10 mouse cellular contexts compared by ENCODE assay signal in genomic region chr2:110314509-110315155, GRCm38 (mm10). TPM values are rescaled to one million over a fixed set of nuclear protein-coding genes. Genes with fewer than 3 reads are reported as not detected.
DNase-seq lines count a peak whose midpoint lies in the region; ATAC-seq and TF ChIP-seq lines count a peak whose summit lies in the region.
"Had no signal": no experiment of that assay in that cellular context is flagged by ENCODE, and none has a peak within 500 bp of the region (broad histone marks: within the 10 kb centered on the region; RNA-seq: fewer than 3 reads in every experiment).

TSS of gene Bbox1 (minus strand) at chr2:110314560.

- peak; percentile 58 for ATAC-seq in forebrain, postnatal 0 days
- no peak for ATAC-seq in forebrain, embryonic 14.5 days
- ATAC-seq in stomach, postnatal 0 days (ENCODE audit: low FRiP score, low TSS enrichment) = peak; percentile 12; the same call in 1 of the 2 replicates
- ATAC-seq in forebrain, embryonic 15.5 days (replicated peaks) = no peak
- ATAC-seq in midbrain, embryonic 13.5 days = no peak

- H3K4me2 ChIP-seq in forebrain, postnatal 0 days (ENCODE audit: low read depth) = no peak within 1 kb of the TSS
- no peak within 1 kb of the TSS for H3K4me2 ChIP-seq in forebrain, embryonic 14.5 days (ENCODE audit: low read length)
- no peak within 1 kb of the TSS for H3K4me2 ChIP-seq in stomach, postnatal 0 days (replicated peaks; ENCODE audit: low read depth)
- no peak within 1 kb of the TSS for H3K4me2 ChIP-seq in forebrain, embryonic 15.5 days (replicated peaks)
- H3K4me2 ChIP-seq in midbrain, embryonic 13.5 days (replicated peaks) = no peak within 1 kb of the TSS

- no peak within 1 kb of the TSS for H3K9ac ChIP-seq in forebrain, postnatal 0 days
- no peak within 1 kb of the TSS for H3K9ac ChIP-seq in forebrain, embryonic 14.5 days (ENCODE audit: low read length)
- no peak within 1 kb of the TSS for H3K9ac ChIP-seq in stomach, postnatal 0 days (ENCODE audit: low read length)
- H3K9ac ChIP-seq in forebrain, embryonic 15.5 days (replicated peaks) = no peak within 1 kb of the TSS
- H3K9ac ChIP-seq in midbrain, embryonic 13.5 days (replicated peaks) = no peak within 1 kb of the TSS

- no peaks in the 10 kb centered on the region for H3K36me3 ChIP-seq in forebrain, postnatal 0 days (ENCODE audit: insufficient read depth)
- no peaks in the 10 kb centered on the region for H3K36me3 ChIP-seq in forebrain, embryonic 14.5 days (ENCODE audit: control insufficient read depth, insufficient read depth, low read length)
- no peaks in the 10 kb centered on the region for H3K36me3 ChIP-seq in stomach, postnatal 0 days (ENCODE audit: control insufficient read depth, insufficient read depth, low read length)
- no peaks in the 10 kb centered on the region for H3K36me3 ChIP-seq in forebrain, embryonic 15.5 days
- H3K36me3 ChIP-seq in midbrain, embryonic 13.5 days = no peaks in the 10 kb centered on the region

- no peak for TF ChIP-seq CTCF in forebrain, postnatal 0 days (IDR thresholded peaks at IDR 0.05; ENCODE audit: low read depth)
- TF ChIP-seq CTCF in stomach, postnatal 0 days (IDR thresholded peaks at IDR 0.05; ENCODE audit: low read depth) = no peak

- no peak for TF ChIP-seq EP300 in stomach, postnatal 0 days (optimal IDR thresholded peaks at IDR 0.05)

- no peak for DNase-seq in forebrain, postnatal 0 days
- DNase-seq in forebrain, embryonic 14.5 days (ENCODE audit: low spot score) = no peak
- DNase-seq in ovary, adult 18-20 months (ENCODE audit: low spot score) = peak; percentile 21
- no peak for DNase-seq in ovary, postnatal 10 days (ENCODE audit: low spot score)
- peak; percentile 20 for DNase-seq in heart, postnatal 4 days
- DNase-seq in stomach, postnatal 0 days (ENCODE audit: low spot score) = no peak

- H3K4me1 ChIP-seq in forebrain, postnatal 0 days (ENCODE audit: insufficient read depth) = no peaks in the 10 kb centered on the region
- H3K4me1 ChIP-seq in forebrain, embryonic 14.5 days (ENCODE audit: control insufficient read depth, insufficient read depth, low read length) = no peaks in the 10 kb centered on the region
- H3K4me1 ChIP-seq in stomach, postnatal 0 days (replicated peaks; ENCODE audit: control insufficient read depth, insufficient read depth) = no peaks in the 10 kb centered on the region
- no peaks in the 10 kb centered on the region for H3K4me1 ChIP-seq in forebrain, embryonic 15.5 days
- H3K4me1 ChIP-seq in midbrain, embryonic 13.5 days (replicated peaks) = no peaks in the 10 kb centered on the region

- no peaks in the 10 kb centered on the region for H3K27me3 ChIP-seq in forebrain, postnatal 0 days (ENCODE audit: insufficient read depth, low read length)
- H3K27me3 ChIP-seq in forebrain, embryonic 14.5 days (replicated peaks; ENCODE audit: control insufficient read depth, insufficient read depth, low read length) = no peaks in the 10 kb centered on the region
- no peaks in the 10 kb centered on the region for H3K27me3 ChIP-seq in stomach, postnatal 0 days (ENCODE audit: control insufficient read depth, insufficient read depth, low read length)
- H3K27me3 ChIP-seq in forebrain, embryonic 15.5 days = no peaks in the 10 kb centered on the region
- H3K27me3 ChIP-seq in midbrain, embryonic 13.5 days = no peaks in the 10 kb centered on the region

- 71% methylated on average over 6 of the region's 6 CpGs for WGBS in forebrain, postnatal 0 days
- 83% methylated on average over 6 of the region's 6 CpGs for WGBS in forebrain, embryonic 14.5 days
- WGBS in stomach, postnatal 0 days = 51% methylated on average over 6 of the region's 6 CpGs
- WGBS in forebrain, embryonic 15.5 days = 83% methylated on average over 6 of the region's 6 CpGs
- 87% methylated on average over 6 of the region's 6 CpGs for WGBS in midbrain, embryonic 13.5 days

- no peaks in the 10 kb centered on the region for H3K9me3 ChIP-seq in forebrain, postnatal 0 days (ENCODE audit: low read length)
- H3K9me3 ChIP-seq in forebrain, embryonic 14.5 days (replicated peaks; ENCODE audit: control insufficient read depth, low read length) = no peaks in the 10 kb centered on the region
- H3K9me3 ChIP-seq in stomach, postnatal 0 days (ENCODE audit: control insufficient read depth, low read length) = no peaks in the 10 kb centered on the region
- no peaks in the 10 kb centered on the region for H3K9me3 ChIP-seq in forebrain, embryonic 15.5 days
- H3K9me3 ChIP-seq in midbrain, embryonic 13.5 days = no peaks in the 10 kb centered on the region

- no peak within 1 kb of the TSS for H3K4me3 ChIP-seq in forebrain, postnatal 0 days (ENCODE audit: low read depth, low read length)
- no peak within 1 kb of the TSS for H3K4me3 ChIP-seq in forebrain, embryonic 14.5 days (ENCODE audit: low read depth, low read length)
- no peak within 1 kb of the TSS for H3K4me3 ChIP-seq in stomach, postnatal 0 days (ENCODE audit: low read depth, low read length)
- H3K4me3 ChIP-seq in forebrain, embryonic 15.5 days = no peak within 1 kb of the TSS
- no peak within 1 kb of the TSS for H3K4me3 ChIP-seq in midbrain, embryonic 13.5 days (replicated peaks)

- H3K27ac ChIP-seq in forebrain, postnatal 0 days (ENCODE audit: low read depth, low read length) = no peak within 1 kb of the TSS
- H3K27ac ChIP-seq in forebrain, embryonic 14.5 days (ENCODE audit: low read depth, low read length) = no peak within 1 kb of the TSS
- no peak within 1 kb of the TSS for H3K27ac ChIP-seq in stomach, postnatal 0 days (replicated peaks)
- H3K27ac ChIP-seq in forebrain, embryonic 15.5 days (replicated peaks) = no peak within 1 kb of the TSS
- no peak within 1 kb of the TSS for H3K27ac ChIP-seq in midbrain, embryonic 13.5 days
- H3K27ac ChIP-seq: kidney, postnatal 0 days had no signal

RNA-seq across cellular contexts. Expression of gene Bbox1, which starts in this region (rescaled TPM):
- total RNA-seq in forebrain, postnatal 0 days (2014; rRNA removed) = 1.3 and 1.5 TPM in 2 replicates
- 1.2 and 2.2 TPM in 2 replicates for polyA plus RNA-seq in forebrain, postnatal 0 days (2015; fragmentation: Nextera tagmentation; extraction: Ambion mirVana)
- polyA plus RNA-seq in forebrain, embryonic 14.5 days (2014; fragmentation: Nextera tagmentation; extraction: Ambion mirVana) = 0.04 TPM in 1 of 2 replicates, not detected in the other
- under 1 TPM; 0.14 to 0.25 TPM for total RNA-seq in heart, postnatal 4 days (2021)
- 0.27 and 0.30 TPM in 2 replicates for polyA plus RNA-seq in stomach, postnatal 0 days (2015; fragmentation: Nextera tagmentation; extraction: Ambion mirVana)
- 0.04 and 0.11 TPM in 2 replicates for polyA plus RNA-seq in forebrain, embryonic 15.5 days (2015; fragmentation: Nextera tagmentation; extraction: Ambion mirVana)
- 0.06 and 0.07 TPM in 2 replicates for polyA plus RNA-seq in midbrain, embryonic 13.5 days (2015; fragmentation: Nextera tagmentation; extraction: Ambion mirVana)
- polyA plus RNA-seq: spleen, adult 2 months had no signal

Comparison
In these comparisons a context has a peak if more than half of its experiments do, and no peak if none do; other contexts are left out.
1. Peak in DNase-seq in heart, postnatal 4 days; RNA of the gene not detected or under 1 TPM.
2. Peak in ATAC-seq in stomach, postnatal 0 days; RNA of the gene not detected or under 1 TPM.